Mouse (Mus musculus): Measurements from ENCODE around the gene Fbxo48. TPM values are rescaled to one million over a fixed set of nuclear protein-coding genes. Genes with fewer than 3 reads are reported as not detected.

Gene Fbxo48
- polyA plus RNA-seq, 2 experiments = 1.4 to 4.1 TPM

DNA sequence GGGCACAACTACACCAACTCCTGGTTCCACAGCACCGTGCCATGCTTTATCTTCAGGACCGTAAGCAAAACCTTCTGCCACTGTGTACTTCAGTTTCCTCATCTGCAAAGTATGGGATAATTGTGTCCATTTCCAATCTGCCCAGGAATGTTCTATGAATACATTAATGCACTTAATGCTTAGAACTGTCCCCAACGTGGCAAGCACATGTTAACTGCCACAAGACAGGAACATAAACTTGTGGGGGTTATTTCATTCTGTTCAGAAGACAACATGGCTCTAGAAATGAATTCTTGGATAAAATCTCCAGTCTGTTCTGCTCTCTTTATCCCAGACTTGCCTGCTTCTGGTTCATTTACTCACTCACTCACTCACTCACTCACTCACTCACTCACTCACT, 52.6 kb downstream of the Fbxo48 start:
- Histone ChIP-seq H3K27ac (replicated peaks; ENCODE audit: low read depth, low read length) (no peak overlapping the region), H3K9ac (ENCODE audit: low read depth, low read length, severe bottlenecking) (no peak overlapping the region), H3K4me1 (ENCODE audit: control insufficient read depth, insufficient read depth, low read length) (no peaks in the 10 kb centered on the region), H3K4me3 (replicated peaks; ENCODE audit: low read length) (no peak overlapping the region), H3K27me3 (ENCODE audit: control insufficient read depth, insufficient read depth, low read length) (no peaks in the 10 kb centered on the region), H3K36me3 (ENCODE audit: control insufficient read depth, insufficient read depth, low read length) (no peaks in the 10 kb centered on the region), H3K9me3 (ENCODE audit: control insufficient read depth, low read length) (no peaks in the 10 kb centered on the region), H3K4me2 (replicated peaks; ENCODE audit: low read depth, low read length, severe bottlenecking) (no peak overlapping the region)
- WGBS = 82% methylated on average over 3 of the region's 3 CpGs
- TF ChIP-seq POLR2A (IDR thresholded peaks at IDR 0.05; ENCODE audit: borderline replicate concordance, extremely low read depth, insufficient read depth, insufficient read length) = no peak
- DNase-seq (ENCODE audit: low spot score) (no peak), ATAC-seq (ENCODE audit: low FRiP score, low read depth) (no peak)

Other genes with a start within 250 kb of the Fbxo48 start
- gene Egfr, start 199.2 kb upstream of the Fbxo48 start, polyA plus RNA-seq (2012; rRNA removed) = 19.8 and 33.3 TPM in 2 replicates
- gene Egfr, start 199.2 kb upstream of the Fbxo48 start, polyA plus RNA-seq (2014; fragmentation: Nextera tagmentation; extraction: Ambion mirVana) = 32.2 and 35.8 TPM in 2 replicates
- gene Cnrip1, start 100.2 kb downstream of the Fbxo48 start, polyA plus RNA-seq (2012; rRNA removed) = 21.8 and 24.0 TPM in 2 replicates
- 16.5 and 22.2 TPM in 2 replicates for gene Cnrip1, start 100.2 kb downstream of the Fbxo48 start, polyA plus RNA-seq (2014; fragmentation: Nextera tagmentation; extraction: Ambion mirVana)
- 2.1 and 2.2 TPM in 2 replicates for gene Plek, start 101.0 kb downstream of the Fbxo48 start, polyA plus RNA-seq (2012; rRNA removed)
- gene Plek, start 101.0 kb downstream of the Fbxo48 start, polyA plus RNA-seq (2014; fragmentation: Nextera tagmentation; extraction: Ambion mirVana) = 3.8 and 3.9 TPM in 2 replicates
- gene Ppp3r1, start 207.9 kb downstream of the Fbxo48 start, polyA plus RNA-seq (2012; rRNA removed) = 52.8 and 61.8 TPM in 2 replicates
- 93.1 and 96.5 TPM in 2 replicates for gene Ppp3r1, start 207.9 kb downstream of the Fbxo48 start, polyA plus RNA-seq (2014; fragmentation: Nextera tagmentation; extraction: Ambion mirVana)
- gene Wdr92, start 230.7 kb downstream of the Fbxo48 start, polyA plus RNA-seq (2012; rRNA removed) = 14.7 and 15.6 TPM in 2 replicates
- 25.5 and 25.7 TPM in 2 replicates for gene Wdr92, start 230.7 kb downstream of the Fbxo48 start, polyA plus RNA-seq (2014; fragmentation: Nextera tagmentation; extraction: Ambion mirVana)

Data from limb, embryonic 14.5 days (tissue).